Mouse (Mus musculus) erythroid progenitor cell, adult 5-6 weeks (primary cell): ENCODE data around the gene Arpc3. TPM values are rescaled to one million over a fixed set of nuclear protein-coding genes. Genes with fewer than 3 reads are reported as not detected.
"Not testable (repeated sequence)": the region's sequence is repeated elsewhere in the genome, so short reads cannot be mapped to it uniquely, and the experiment has no call there.

Experiments used
- ATAC-seq: replicated peaks from 2 replicates; pipeline ENCODE4 v1.8.0; 2016; ENCODE audit warnings: moderate number of reproducible peaks, mild to moderate bottlenecking, moderate TSS enrichment, inconsistent platforms; ENCODE audit not compliant: poor library complexity, low FRiP score, severe bottlenecking
- total RNA-seq, 2 experiments: library from RNA; stranded (forward) in 1 of 2; stranded (reverse) in 1 of 2; fragments of 150-400 nt in 1 of 2; fragments of 186-747, 209-891 nt in 1 of 2; gene quantifications; 2 replicates each; pipeline versions ENCODE4 v1.2.3 to v1.2.4; 2015 to 2017; ENCODE audit warnings: low replicate concordance in 2 of 2

The Arpc3 gene
- total RNA-seq, 2 experiments from 2014 or later = 159 to 286 TPM

GRCm38 (mm10) chr5:122430036-122430775, 38.5 kb downstream of the Arpc3 start:
- no peak for ATAC-seq

GRCm38 (mm10) chr5:122431221-122431620, 39.5 kb downstream of the Arpc3 start:
- ATAC-seq = no peak

- ATAC-seq = no peak
These were observed 42.9 kb downstream of the Arpc3 start for GRCm38 (mm10) chr5:122434541-122434940.

DNA sequence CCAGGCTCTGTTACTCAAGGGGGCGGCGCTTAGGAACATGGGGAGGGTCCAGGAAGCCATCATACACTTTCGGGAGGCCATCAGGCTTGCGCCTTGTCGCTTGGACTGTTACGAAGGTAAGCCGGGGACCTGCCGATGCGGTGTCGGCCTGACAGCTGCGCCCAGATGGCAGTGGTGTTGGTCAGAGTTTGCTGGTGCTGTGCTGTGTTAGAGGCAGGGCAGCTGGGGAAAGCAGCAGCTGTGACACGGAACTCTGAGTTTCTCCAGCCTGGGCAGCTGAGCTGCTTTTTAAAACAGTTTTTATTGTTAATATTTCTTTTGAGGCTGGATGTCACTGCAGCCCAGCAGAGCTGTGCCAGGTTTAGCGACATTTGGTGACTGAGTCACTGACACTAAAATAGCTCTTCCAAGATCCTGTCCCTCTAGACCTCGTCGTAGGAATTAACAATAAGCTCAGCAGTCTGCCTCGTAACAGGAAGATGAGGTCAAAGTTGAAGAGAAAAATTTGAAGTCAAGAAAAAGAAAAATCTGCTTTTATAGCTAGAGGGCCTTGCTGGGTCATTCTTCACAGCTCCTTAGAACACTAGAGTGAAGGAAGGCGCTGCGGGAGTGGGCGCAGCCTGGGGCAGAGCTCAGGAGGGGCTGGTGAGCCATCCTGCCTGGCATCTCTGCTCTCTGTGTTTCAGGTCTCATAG, 47.9 kb downstream of the Arpc3 start:
- ATAC-seq = no peak

- no peak for ATAC-seq
These were observed 48.5 kb downstream of the Arpc3 start for GRCm38 (mm10) chr5:122440095-122440630.

DNA sequence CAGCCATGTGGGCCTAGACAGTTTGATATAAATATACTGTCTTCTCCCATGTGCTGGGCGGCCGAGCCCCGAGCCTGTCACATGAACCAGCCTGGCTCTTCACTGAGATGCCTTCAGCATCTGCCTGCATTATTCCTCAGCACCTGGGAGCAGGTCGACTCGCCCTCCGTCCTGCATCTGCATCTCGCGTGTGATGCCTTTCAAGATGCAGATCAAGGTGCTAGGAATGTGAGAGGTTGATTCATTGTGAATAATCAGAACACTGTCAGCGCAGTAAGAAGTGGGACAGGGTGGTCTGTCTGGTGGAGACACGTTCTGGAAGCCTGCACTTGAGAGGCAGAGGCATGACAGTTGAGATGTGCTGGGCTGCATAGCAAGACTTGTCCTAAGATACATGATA, 52.8 kb downstream of the Arpc3 start:
- ATAC-seq = no peak

GRCm38 (mm10) chr5:122445051-122445610, 53.5 kb downstream of the Arpc3 start:
- no peak for ATAC-seq

DNA sequence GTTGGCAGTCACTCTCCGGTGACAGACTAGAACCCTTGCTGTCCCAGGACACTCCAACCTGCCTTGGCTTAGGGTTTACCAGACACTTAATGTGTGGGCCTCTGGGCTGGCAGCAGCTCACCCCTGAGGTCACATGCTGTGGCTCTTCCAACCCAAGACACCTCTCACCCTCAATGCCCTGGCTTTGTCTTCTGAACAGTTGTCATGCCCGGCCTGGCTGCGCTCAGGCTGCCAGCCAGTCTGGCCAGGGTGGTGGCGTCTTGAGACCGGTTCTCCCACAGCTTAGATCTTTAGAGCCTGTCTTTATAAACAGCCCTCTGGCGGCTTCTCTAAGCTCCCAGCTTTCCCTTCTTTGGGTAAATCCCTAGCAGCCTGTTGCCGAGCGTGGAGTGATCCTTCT, 56.2 kb downstream of the Arpc3 start:
- no peak for ATAC-seq

GRCm38 (mm10) chr5:122448869-122449268, 57.2 kb downstream of the Arpc3 start:
- no peak for ATAC-seq

DNA sequence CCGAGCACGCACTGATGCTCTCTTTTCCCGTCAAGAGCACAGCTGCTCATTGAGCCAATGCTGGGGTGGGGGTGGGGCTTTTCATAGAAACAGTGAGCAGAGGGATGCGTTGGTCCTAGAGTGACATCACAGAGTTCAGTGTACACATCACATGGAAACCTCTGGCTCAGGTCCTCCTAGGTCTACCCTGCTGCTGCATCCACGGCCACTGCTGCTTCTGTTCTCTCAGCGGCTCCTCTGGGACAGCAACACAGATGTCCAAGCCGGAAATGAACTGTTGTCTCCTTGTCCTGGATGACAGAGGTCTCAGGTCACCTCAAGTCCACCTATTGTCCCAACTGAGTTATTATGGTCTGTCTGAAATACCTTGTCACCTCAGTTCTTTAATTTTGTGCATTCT, 58.3 kb downstream of the Arpc3 start:
- no peak for ATAC-seq

DNA sequence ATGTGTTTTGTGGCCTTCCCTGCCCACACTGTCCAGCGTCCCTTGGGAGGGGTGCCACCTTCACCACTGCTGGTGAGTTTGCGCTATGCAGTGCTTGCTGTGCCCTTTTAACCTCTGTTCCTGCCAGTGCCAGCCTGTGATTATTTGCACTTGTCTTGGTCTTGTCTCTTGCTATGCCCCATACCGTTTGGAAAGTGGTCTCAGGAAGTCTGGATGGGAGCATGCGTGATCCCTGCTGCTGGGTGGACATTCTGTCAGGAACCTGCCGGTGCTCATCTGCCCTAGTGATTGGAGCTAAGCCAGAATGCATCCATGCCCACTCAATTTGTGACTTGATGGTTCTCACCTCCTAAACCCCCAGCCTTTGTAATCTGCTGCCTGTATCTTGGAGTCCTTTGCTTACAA, 59.2 kb downstream of the Arpc3 start:
- no peak for ATAC-seq

DNA sequence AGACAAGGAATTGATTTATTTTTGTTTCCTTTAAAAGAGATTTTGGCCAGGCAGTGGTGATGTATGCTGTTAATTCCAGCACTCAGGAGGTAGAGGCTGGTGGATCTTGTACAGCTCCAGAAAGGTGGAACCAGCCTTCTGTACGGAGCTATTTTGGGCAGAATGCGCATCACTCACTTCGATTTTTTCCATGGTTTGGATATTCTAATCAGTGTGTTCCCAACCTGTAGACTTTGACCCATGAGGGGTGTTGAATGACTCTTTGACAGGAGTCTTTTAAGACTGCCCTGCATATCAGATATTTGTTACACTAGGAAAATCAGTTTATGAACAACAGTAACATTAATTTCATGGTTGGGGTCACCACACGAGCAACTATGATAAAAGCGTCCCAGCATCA, 59.6 kb downstream of the Arpc3 start:
- no peak for ATAC-seq

GRCm38 (mm10) chr5:122452194-122452593, 60.5 kb downstream of the Arpc3 start:
- no peak for ATAC-seq

DNA sequence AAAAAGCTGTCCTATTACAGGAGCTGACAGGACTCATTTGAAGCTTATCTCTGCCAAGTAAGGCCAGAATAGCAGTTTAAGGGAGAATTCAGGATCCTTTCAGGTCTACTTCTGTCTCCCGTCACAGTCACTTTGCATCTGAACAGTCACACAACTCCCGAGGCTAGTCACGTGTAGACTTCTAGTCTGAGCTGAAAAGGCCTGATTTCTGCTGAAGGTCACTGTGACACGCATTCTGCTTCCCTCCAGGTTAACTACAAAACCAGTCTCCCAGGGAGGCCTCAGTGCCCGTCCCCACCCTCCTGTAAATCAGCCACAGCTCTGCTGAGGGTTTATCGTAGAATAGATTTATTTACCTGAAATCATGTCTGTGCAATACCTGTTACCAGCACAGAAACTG, 61.5 kb downstream of the Arpc3 start:
- ATAC-seq = no peak

GRCm38 (mm10) chr5:122454442-122454841, 62.8 kb downstream of the Arpc3 start:
- ATAC-seq = no peak

- no peak for ATAC-seq
These were observed 63.2 kb downstream of the Arpc3 start for GRCm38 (mm10) chr5:122454883-122455282.

- no peak for ATAC-seq
These were observed 63.9 kb downstream of the Arpc3 start for GRCm38 (mm10) chr5:122455584-122455983.

DNA sequence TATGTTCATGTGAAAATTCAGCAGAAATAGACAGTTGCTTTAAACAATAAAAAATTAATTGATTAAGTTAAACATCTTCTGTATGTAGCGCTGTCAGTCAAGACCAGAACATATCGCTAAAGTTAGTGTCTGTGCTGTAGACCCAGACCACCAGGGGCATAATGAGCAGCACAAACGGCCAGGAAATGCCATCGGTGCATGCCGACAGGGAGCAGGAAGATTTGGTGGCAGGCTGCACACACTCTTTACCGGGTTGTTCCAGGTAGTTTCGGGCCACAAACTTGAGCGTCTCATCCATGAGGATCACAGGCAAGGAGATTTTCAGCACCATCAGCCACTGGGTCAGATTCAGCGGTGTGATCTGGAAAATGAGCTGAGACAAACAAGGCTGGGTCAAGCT, 65.4 kb downstream of the Arpc3 start:
- not testable (repeated sequence) for ATAC-seq

DNA sequence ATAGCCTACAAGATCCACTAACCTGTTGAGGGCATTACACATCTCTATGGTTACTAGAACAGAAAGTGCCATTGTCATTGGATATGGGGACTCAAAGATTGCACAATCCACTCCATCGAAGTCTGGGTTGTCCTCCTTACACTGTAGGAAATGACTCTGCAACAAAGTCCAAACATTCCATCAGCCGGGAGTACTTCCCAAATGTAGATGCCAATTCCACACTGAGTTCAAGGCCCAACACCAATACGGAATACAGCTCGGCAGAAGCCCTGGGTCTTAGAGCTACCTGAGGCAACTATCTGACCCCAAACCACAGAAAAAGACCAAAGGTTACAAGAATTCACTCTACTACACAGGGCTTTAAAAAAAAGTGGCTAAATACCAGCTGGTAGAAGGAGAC, 66.4 kb downstream of the Arpc3 start:
- no peak for ATAC-seq

GRCm38 (mm10) chr5:122459335-122459734, 67.7 kb downstream of the Arpc3 start:
- ATAC-seq = no peak

DNA sequence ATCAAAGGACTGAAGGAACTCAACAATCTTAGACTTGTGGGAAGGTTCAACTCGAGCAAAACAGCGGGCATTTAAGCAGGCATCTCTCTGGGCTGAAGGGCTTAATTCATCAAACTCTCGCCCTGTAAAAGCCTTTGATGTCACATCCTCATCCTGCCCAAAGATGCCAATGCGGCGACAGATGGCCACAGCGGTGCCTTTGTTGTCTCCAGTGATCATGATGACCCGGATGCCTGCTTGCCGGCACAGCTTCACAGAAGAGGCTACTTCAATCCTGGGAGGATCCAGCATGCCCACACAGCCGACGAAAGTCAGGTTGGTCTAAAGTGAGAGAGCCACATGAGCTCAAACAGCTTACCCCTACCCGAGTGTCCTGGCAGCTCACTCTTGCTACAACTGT, 69.0 kb downstream of the Arpc3 start:
- no peak for ATAC-seq
